Mouse (Mus musculus): ENCODE measurements around the gene Rsad1.

Gene Rsad1

DNA sequence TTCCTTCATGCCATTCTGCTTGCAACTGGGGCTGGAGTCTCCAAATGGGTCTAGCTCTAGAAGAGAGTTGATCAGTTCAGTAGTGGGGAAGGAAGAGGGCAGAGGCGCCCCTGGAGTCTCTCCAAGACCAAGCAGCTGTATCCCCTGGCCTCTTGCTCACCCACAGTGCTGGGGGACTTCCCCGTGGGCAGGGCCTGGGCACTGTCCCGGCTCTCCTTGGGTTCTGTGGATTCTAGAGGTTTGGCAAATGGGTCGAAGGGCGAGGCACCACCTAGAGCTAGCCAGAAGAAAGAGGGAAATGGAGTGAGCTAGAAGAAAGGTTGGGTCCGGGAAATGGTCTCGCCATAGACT, 57.3 kb downstream of the Rsad1 start:
- DNase-seq (ENCODE audit: extremely low spot score), result no peak

GRCm38 (mm10) chr11:94491035-94491748, 57.9 kb downstream of the Rsad1 start:
- peak; percentile 70 for DNase-seq (ENCODE audit: extremely low spot score)

Data from embryo, embryonic 9.5 days (tissue).